Mouse (Mus musculus): ENCODE measurements around the gene Serpina7. TPM values are rescaled to one million over a fixed set of nuclear protein-coding genes. Genes with fewer than 3 reads are reported as not detected.

Serpina7 gene
- 2.5 TPM for polyA plus RNA-seq (2021)

DNA sequence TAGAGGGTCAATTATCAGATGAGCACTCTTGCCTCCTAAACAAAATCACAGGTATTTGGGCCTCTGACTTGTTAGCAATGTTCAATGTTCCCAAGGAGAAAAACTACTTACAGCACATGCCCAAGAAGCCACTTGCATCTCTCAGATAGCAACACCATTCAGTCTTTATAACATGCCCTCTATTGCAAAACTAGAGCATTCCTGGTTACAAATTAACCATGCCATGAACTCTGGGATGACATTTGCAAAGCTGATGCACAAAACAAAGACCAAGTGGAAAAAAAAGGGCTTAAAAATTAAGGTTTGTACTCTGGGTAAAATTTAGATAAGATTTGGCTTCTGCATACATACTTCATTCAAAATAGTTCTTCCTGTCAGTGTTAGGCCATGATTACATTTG is at the start of gene Serpina7:
Gene Serpina7 (minus strand): TSS at position 160 of the 400 bp plus-strand sequence.
- in situ Hi-C loops (cut with MboI; ENCODE audit: low pct_unique_long_range_greater_than_20kb), result no loop called here
- DNase-seq (ENCODE audit: low read depth, low spot score), result no peak
- ChIA-PET CTCF (no interaction called here), POLR2A (no interaction called here)
- peaks cover 5% of the 10 kb centered on the region for H3K27me3 ChIP-seq
- ATAC-seq, result no peak
- TF ChIP-seq CTCF (IDR thresholded peaks at IDR 0.05), result no peak

DNA sequence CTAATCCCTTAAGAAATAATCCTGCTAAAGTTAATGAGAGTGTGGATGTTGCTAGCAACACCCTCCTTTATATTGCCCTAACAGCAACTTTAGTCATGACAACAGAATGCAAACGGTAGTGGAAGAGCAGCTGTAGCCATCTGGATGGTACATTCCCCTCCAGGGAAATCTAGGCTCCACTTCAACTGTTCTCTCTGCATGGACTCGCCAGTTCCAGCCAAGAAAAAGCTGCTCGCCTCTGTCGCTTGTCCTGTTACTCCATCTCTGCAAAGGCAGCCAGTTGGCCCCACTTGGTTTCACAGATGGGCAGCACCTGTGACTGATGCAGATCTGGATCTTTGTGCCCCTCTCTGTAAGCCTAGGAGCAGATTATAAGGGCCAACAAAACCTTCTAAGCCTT is 49.0 kb upstream of the Serpina7 start:
- peaks cover 8% of the 10 kb centered on the region for H3K27me3 ChIP-seq
- ATAC-seq (no peak), DNase-seq (ENCODE audit: low read depth, low spot score) (no peak)
- in situ Hi-C loops (cut with MboI; ENCODE audit: low pct_unique_long_range_greater_than_20kb), result no loop called here
- TF ChIP-seq CTCF (IDR thresholded peaks at IDR 0.05), result no peak
- POLR2A ChIA-PET, result no interaction called here
- CTCF ChIA-PET, result interaction anchor here (0.8 to 1.0 kb wide), 2 partner anchors 8 to 10 kb away, joined by 3 read pairs; no protein-coding TSS in a partner anchor

DNA sequence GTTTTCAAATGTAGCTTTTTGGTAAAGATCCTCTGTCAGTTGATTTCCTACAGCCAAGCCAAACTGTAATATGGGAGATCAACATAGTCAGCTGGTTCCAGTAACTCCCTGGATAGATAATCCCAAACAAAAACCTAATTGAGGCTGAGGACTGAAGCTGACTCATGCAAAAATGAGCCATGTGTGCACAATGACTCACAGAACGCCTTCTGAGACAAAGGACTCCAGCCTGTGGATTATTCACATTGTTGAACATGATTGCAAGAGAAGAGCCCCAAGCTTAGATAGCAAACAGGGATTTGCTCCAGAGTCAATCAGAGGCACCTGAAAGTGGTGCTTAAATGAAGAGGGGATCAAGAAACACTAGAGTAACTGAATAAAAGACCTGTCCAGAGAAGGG is 12.2 kb upstream of the Serpina7 start:
- in situ Hi-C loops (cut with MboI; ENCODE audit: low pct_unique_long_range_greater_than_20kb), result no loop called here
- peak; percentile 44 for ATAC-seq
- peaks cover 19% of the 10 kb centered on the region for H3K27me3 ChIP-seq
- POLR2A ChIA-PET, result no interaction called here
- no peak for DNase-seq (ENCODE audit: low read depth, low spot score)
- TF ChIP-seq CTCF (IDR thresholded peaks at IDR 0.05), result no peak
- CTCF ChIA-PET, result no interaction called here

DNA sequence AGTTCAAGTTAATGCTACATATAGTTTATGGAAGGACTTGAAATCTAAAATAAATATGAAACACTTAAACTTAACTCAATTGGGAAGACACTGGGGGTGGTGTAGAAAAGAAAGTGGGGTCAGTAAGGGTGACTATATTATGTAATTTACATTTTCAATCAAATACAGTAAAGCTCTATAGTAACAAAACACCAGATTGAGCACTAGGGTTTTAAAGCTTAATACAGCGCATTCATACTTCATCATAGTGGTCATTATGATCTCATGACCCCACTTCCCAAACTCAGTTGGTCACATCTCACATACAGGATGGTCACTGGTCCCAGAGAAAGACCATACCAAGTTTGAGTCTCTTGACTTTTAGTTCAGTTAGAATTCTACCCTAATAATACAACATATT is 907 bp upstream of the Serpina7 start, which contains the start of gene 4930513O06Rik:
Gene 4930513O06Rik (plus strand): TSS at position 301 of the 400 bp plus-strand sequence.
- TF ChIP-seq CTCF (IDR thresholded peaks at IDR 0.05), result no peak
- peaks cover 5% of the 10 kb centered on the region for H3K27me3 ChIP-seq
- ChIA-PET POLR2A (interaction anchor here (0.6 kb wide), 1 partner anchor 10 kb away, joined by 3 read pairs; no protein-coding TSS in a partner anchor), CTCF (no interaction called here)
- ATAC-seq (no peak), DNase-seq (ENCODE audit: low read depth, low spot score) (no peak)
- in situ Hi-C loops (cut with MboI; ENCODE audit: low pct_unique_long_range_greater_than_20kb), result no loop called here

DNA sequence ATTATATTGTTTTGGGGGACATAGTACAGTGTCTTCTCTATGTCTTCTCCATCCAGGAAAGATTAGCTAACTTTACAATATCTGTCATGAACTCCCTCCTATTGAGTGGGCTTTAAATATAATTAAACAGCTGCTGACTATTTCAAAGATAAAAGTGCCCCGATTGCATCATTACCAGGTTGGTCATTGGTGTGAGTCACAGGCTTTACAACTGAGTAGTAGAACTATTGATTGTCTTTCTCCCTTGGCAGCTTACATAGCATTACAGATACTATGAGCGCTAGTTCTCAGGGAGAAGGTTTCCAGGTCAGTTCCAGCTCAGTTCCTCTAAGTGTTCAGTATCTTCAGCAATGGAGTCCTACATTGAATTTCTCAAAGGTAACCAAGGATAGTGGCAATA is 6.5 kb downstream of the Serpina7 start:
- ChIA-PET CTCF (no interaction called here), POLR2A (no interaction called here)
- in situ Hi-C loops (cut with MboI; ENCODE audit: low pct_unique_long_range_greater_than_20kb), result no loop called here
- no peak for DNase-seq (ENCODE audit: low read depth, low spot score)
- no peak for ATAC-seq
- TF ChIP-seq CTCF (IDR thresholded peaks at IDR 0.05), result no peak
- H3K27me3 ChIP-seq, result peaks cover 3% of the 10 kb centered on the region

DNA sequence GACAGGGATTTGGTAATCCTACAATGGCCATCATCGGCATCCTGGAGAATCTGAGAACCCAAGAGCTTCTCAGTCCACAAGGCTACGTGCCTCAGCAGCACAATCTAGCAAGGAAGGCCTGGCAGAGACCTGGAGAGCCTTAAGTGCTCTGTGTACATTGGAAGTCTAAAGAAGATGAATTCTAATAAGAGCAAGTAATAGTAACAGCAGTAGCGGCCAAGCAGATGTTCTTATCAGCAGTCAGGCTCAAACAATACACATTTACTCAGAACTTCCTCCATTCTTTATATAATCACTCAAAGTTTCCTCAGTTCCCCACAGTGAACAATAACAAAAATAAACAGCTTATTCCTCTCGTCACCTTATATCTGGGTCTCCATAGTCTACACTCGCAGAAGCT is 21.0 kb downstream of the Serpina7 start:
- no peak for TF ChIP-seq CTCF (IDR thresholded peaks at IDR 0.05)
- in situ Hi-C loops (cut with MboI; ENCODE audit: low pct_unique_long_range_greater_than_20kb), result no loop called here
- ChIA-PET POLR2A (no interaction called here), CTCF (no interaction called here)
- ATAC-seq (no peak), DNase-seq (ENCODE audit: low read depth, low spot score) (no peak)
- H3K27me3 ChIP-seq, result peaks cover 4% of the 10 kb centered on the region

DNA sequence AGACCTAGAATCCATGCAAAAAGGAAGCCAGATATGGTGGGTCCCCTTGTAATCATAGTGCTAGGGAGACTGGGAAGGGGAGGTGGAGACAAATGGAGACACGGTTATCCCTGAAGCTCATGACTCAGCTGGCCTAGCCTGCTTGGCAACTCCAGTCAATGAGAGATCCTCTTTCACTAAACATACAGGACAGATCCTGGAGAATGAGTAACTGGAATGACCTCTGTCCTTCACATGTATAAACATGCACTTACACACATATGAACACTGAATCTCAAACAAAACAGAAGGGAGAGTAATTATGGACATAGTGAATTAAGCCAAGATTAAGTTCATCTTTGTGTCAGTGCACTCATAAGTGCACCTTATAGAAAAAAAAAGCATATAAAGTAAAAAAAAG is 31.9 kb downstream of the Serpina7 start:
- DNase-seq (ENCODE audit: low read depth, low spot score) (no peak), ATAC-seq (no peak)
- no peak for TF ChIP-seq CTCF (IDR thresholded peaks at IDR 0.05)
- in situ Hi-C loops (cut with MboI; ENCODE audit: low pct_unique_long_range_greater_than_20kb), result no loop called here
- peaks cover 22% of the 10 kb centered on the region for H3K27me3 ChIP-seq
- ChIA-PET POLR2A (no interaction called here), CTCF (no interaction called here)

DNA sequence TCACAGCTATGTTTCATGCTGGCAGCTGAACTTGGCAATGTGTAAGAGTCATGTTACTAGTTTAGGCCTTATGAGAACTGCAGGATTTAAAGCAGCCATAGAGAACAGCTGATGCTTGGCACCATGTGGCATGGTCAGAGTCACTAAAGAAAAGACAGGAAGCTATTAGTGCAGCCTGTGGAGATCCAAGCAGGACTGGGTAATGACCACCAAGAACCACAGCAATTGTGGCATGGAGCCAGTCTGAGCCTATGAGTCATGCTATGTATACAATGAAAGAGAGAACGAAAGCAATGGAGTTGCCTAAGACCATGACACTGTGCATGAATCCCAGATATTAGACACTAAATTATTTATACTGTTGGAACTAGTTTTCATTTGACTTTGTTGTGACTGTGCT is 33.1 kb downstream of the Serpina7 start:
- no peak for TF ChIP-seq CTCF (IDR thresholded peaks at IDR 0.05)
- in situ Hi-C loops (cut with MboI; ENCODE audit: low pct_unique_long_range_greater_than_20kb), result no loop called here
- ChIA-PET POLR2A (no interaction called here), CTCF (no interaction called here)
- peaks cover 22% of the 10 kb centered on the region for H3K27me3 ChIP-seq
- ATAC-seq (no peak), DNase-seq (ENCODE audit: low read depth, low spot score) (no peak)

DNA sequence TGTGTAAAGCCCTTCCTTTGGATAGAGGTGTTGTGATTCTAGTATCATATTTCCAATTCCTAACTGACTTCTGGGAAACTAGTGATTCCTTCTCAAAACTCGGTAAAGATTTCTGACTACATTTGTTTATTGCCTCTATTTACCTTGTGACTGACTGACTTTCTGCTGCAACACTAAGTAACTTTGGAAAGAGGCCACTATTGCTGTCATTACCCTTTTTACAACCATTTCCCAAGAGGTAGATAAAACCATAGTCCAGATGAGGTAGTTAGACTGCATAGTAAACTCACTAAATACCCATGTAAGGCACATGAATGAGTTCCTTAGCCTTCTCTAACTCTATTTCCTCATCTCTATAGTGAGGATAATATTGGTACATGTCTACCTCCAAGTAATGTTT is 43.9 kb downstream of the Serpina7 start:
- ATAC-seq, result no peak
- in situ Hi-C loops (cut with MboI; ENCODE audit: low pct_unique_long_range_greater_than_20kb), result no loop called here
- ChIA-PET POLR2A (no interaction called here), CTCF (no interaction called here)
- H3K27me3 ChIP-seq, result peaks cover 11% of the 10 kb centered on the region
- no peak for TF ChIP-seq CTCF (IDR thresholded peaks at IDR 0.05)
- no peak for DNase-seq (ENCODE audit: low read depth, low spot score)

DNA sequence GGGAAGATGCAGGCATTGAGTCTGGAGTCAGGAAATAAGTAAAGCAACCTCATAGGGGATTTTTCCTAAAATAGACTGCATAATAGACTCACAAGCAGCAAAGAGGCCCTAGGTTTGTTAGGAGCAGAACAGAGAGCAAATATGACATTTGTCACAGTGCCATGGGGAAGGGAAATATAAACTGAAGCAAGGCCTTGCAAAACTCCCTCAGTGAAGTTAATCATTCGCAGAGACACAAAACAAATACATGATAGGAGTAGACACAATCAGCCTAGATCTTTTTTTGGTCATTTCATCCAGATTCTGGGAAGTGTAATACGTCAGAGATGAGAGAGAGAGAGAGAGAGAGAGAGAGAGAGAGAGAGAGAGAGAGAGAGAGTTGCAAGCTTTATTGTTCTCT is 45.7 kb downstream of the Serpina7 start:
- ChIA-PET CTCF (no interaction called here), POLR2A (no interaction called here)
- in situ Hi-C loops (cut with MboI; ENCODE audit: low pct_unique_long_range_greater_than_20kb), result no loop called here
- peaks cover 11% of the 10 kb centered on the region for H3K27me3 ChIP-seq
- ATAC-seq (no peak), DNase-seq (ENCODE audit: low read depth, low spot score) (no peak)
- no peak for TF ChIP-seq CTCF (IDR thresholded peaks at IDR 0.05)

DNA sequence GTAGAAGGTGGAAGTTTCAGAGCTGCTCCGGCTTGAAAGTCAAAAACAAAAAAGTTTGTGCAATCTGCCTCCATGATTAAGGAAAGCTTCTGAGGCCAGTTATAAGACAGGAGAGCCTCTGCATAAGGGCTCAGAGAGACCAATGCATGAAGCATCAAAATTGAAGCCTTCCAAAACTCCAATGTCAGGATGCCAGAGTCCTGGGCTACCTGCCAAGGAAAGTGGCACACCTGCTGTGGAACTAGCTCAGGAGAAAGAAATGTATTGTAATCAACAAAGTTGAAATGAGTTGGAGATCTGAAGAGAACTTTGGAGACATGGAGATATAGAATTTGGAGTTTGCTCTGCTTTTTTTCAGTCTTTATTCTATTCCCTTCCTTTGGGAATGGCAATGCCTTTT is 47.4 kb downstream of the Serpina7 start:
- TF ChIP-seq CTCF (IDR thresholded peaks at IDR 0.05), result no peak
- ChIA-PET CTCF (no interaction called here), POLR2A (no interaction called here)
- no peak for ATAC-seq
- H3K27me3 ChIP-seq, result peaks cover 16% of the 10 kb centered on the region
- DNase-seq (ENCODE audit: low read depth, low spot score), result no peak
- in situ Hi-C loops (cut with MboI; ENCODE audit: low pct_unique_long_range_greater_than_20kb), result no loop called here

Other genes starting within 250 kb of the Serpina7 start
- gene Nrk, start 170.8 kb downstream of the Serpina7 start, polyA plus RNA-seq (2021), result not detected
- gene 4930513O06Rik, start 1.0 kb upstream of the Serpina7 start, polyA plus RNA-seq (2021), result not detected
- not detected for gene 4933428M09Rik, start 94.0 kb upstream of the Serpina7 start, polyA plus RNA-seq (2021)
- 1.8 TPM for gene Mum1l1, start 124.8 kb upstream of the Serpina7 start, polyA plus RNA-seq (2021)
- not detected for gene Trap1a, start 248.4 kb upstream of the Serpina7 start, polyA plus RNA-seq (2021)